Mouse (Mus musculus) embryonic facial prominence, embryonic 14.5 days (tissue): Measurements from ENCODE around the gene Fdxr. TPM values are rescaled to one million over a fixed set of nuclear protein-coding genes. Genes with fewer than 3 reads are reported as not detected.

Experiments used
- ATAC-seq: fragments of 200-750 bp; cut with Nextera tagmentation; 2 replicates; pipeline ENCODE4 v1.8.0; 2017; ENCODE audit warnings: low read depth, moderate number of reproducible peaks, moderate TSS enrichment
- DNase-seq: peaks from one replicate; pipeline ENCODE4 v3.0.0-alpha.2; 2015; ENCODE audit warnings: low spot score
- H3K27ac ChIP-seq: fragments of 300-500 bp; sonication (generic); replicated peaks from 2 replicates; pipeline ENCODE4 v1.5.1; 2014; ENCODE audit warnings: low read depth, mild to moderate bottlenecking, low read length, moderate library complexity
- H3K27me3 ChIP-seq: fragments of 300-500 bp; sonication (generic); replicated peaks from 2 replicates; pipeline ENCODE4 v1.6.1; 2014; ENCODE audit warnings: low read length; ENCODE audit not compliant: control insufficient read depth, insufficient read depth
- H3K36me3 ChIP-seq: fragments of 300-500 bp; sonication (generic); 2 replicates; pipeline ENCODE4 v1.6.1; 2014; ENCODE audit warnings: low read length, mixed read lengths; ENCODE audit not compliant: control insufficient read depth, insufficient read depth
- H3K4me1 ChIP-seq: fragments of 300-500 bp; sonication (generic); 2 replicates; pipeline ENCODE4 v1.6.1; 2014; ENCODE audit warnings: antibody characterized with exemption, low read length; ENCODE audit not compliant: control insufficient read depth, insufficient read depth
- H3K4me2 ChIP-seq: fragments of 300-500 bp; sonication (generic); 2 replicates; pipeline ENCODE4 v1.6.1; 2014; ENCODE audit warnings: low read depth, mild to moderate bottlenecking, low read length, moderate library complexity, mixed read lengths
- H3K4me3 ChIP-seq: fragments of 300-500 bp; sonication (generic); 2 replicates; pipeline ENCODE4 v1.5.1; 2014; ENCODE audit warnings: low read depth, mild to moderate bottlenecking, low read length
- H3K9ac ChIP-seq: fragments of 300-500 bp; sonication (generic); 2 replicates; pipeline ENCODE4 v1.6.1; 2014; ENCODE audit warnings: low read depth, mild to moderate bottlenecking, low read length, moderate library complexity, mixed read lengths
- H3K9me3 ChIP-seq: fragments of 300-500 bp; sonication (generic); 2 replicates; pipeline ENCODE4 v1.6.1; 2016; ENCODE audit warnings: low read length; ENCODE audit not compliant: control insufficient read depth
- WGBS: fragments of 180-500 bp; shearing (Covaris S2); extraction: QIAGEN DNeasy Blood & Tissue Kit; methylation state at CpG from one replicate; pipeline ENCODE4 v1.1.7; 2014; 5-methylcytosine and 5-hydroxymethylcytosine counted together
- polyA plus RNA-seq: library from polyadenylated mRNA; unstranded; fragments of >200 nt; fragmentation: Nextera tagmentation; extraction: Ambion mirVana; gene quantifications from 2 replicates; pipeline ENCODE4 v1.2.1, GENCODE M21; 2014

Fdxr gene
- 10.4 and 11.0 TPM in 2 replicates for polyA plus RNA-seq

GRCm38 (mm10) chr11:115276780-115277603 is at the start of gene Fdxr:
TSS of gene Fdxr (minus strand) at chr11:115277050.
- ATAC-seq (peak; percentile 97), DNase-seq (peak; percentile 100)
- Histone ChIP-seq H3K4me3 (peak within 1 kb of the TSS; percentile 60), H3K4me1 (peaks cover 15% of the 10 kb centered on the region), H3K4me2 (peak within 1 kb of the TSS; percentile 80), H3K27me3 (no peaks in the 10 kb centered on the region), H3K9ac (peak within 1 kb of the TSS; percentile 76), H3K36me3 (no peaks in the 10 kb centered on the region), H3K27ac (peak within 1 kb of the TSS; percentile 85), H3K9me3 (no peaks in the 10 kb centered on the region)
- WGBS, result under 1% methylated on average over 42 of the region's 42 CpGs

GRCm38 (mm10) chr11:115323354-115323753 is 46.5 kb upstream of the Fdxr start:
- 19% methylated on average over 28 of the region's 32 CpGs for WGBS
- no peaks in the 10 kb centered on the region for H3K9me3 ChIP-seq
- no peak overlapping the region for H3K27ac ChIP-seq
- H3K4me2 ChIP-seq, result no peak overlapping the region
- H3K36me3 ChIP-seq, result no peaks in the 10 kb centered on the region
- no peak overlapping the region for H3K4me3 ChIP-seq
- ATAC-seq, result no peak
- DNase-seq, result no peak
- H3K27me3 ChIP-seq, result peaks cover 64% of the 10 kb centered on the region
- H3K4me1 ChIP-seq, result no peaks in the 10 kb centered on the region
- no peak overlapping the region for H3K9ac ChIP-seq

- Histone ChIP-seq H3K4me2 (0 out of 2 replicates have a peak within 1 kb of the TSS, but pooled peaks have one; percentile 7), H3K9ac (peak within 1 kb of the TSS; percentile 19; the same call in 1 of the 2 replicates), H3K27me3 (peaks cover 77% of the 10 kb centered on the region), H3K27ac (no peak within 1 kb of the TSS), H3K4me1 (no peaks in the 10 kb centered on the region), H3K4me3 (peak within 1 kb of the TSS; percentile 5; the same call in 1 of the 2 replicates), H3K36me3 (no peaks in the 10 kb centered on the region), H3K9me3 (no peaks in the 10 kb centered on the region)
- ATAC-seq (peak; percentile 70), DNase-seq (peak; percentile 56)
- 4% methylated on average over 33 of the region's 35 CpGs for WGBS
These were observed 45.2 kb upstream of the Fdxr start, which contains the start of gene Ush1g for GRCm38 (mm10) chr11:115321906-115322693. TSS of gene Ush1g (minus strand) at chr11:115322041.

GRCm38 (mm10) chr11:115319704-115320383 is 43.0 kb upstream of the Fdxr start:
- Histone ChIP-seq H3K9ac (no peak overlapping the region), H3K4me3 (no peak overlapping the region), H3K27me3 (peaks cover 99% of the 10 kb centered on the region), H3K4me2 (no peak overlapping the region), H3K27ac (no peak overlapping the region), H3K36me3 (no peaks in the 10 kb centered on the region), H3K9me3 (no peaks in the 10 kb centered on the region), H3K4me1 (no peaks in the 10 kb centered on the region)
- 10% methylated on average over 17 of the region's 18 CpGs for whole genome bisulfite sequencing
- ATAC-seq (peak; percentile 19; the same call in 1 of the 2 replicates), DNase-seq (no peak)

GRCm38 (mm10) chr11:115318245-115319027 is 41.6 kb upstream of the Fdxr start:
- H3K4me3 ChIP-seq, result no peak overlapping the region

GRCm38 (mm10) chr11:115317204-115317603 is 40.4 kb upstream of the Fdxr start:
- no peaks in the 10 kb centered on the region for H3K4me1 ChIP-seq
- 60% methylated on average over 7 of the region's 7 CpGs for WGBS
- H3K27me3 ChIP-seq, result peaks cover 90% of the 10 kb centered on the region
- H3K36me3 ChIP-seq, result no peaks in the 10 kb centered on the region
- H3K9me3 ChIP-seq, result no peaks in the 10 kb centered on the region
- no peak overlapping the region for H3K4me2 ChIP-seq
- DNase-seq, result no peak
- H3K4me3 ChIP-seq, result no peak overlapping the region
- ATAC-seq, result no peak
- H3K27ac ChIP-seq, result no peak overlapping the region
- no peak overlapping the region for H3K9ac ChIP-seq

More at GRCm38 (mm10) chr11:115318245-115319027, 41.6 kb upstream of the Fdxr start:
- no peak overlapping the region for H3K4me2 ChIP-seq
- no peaks in the 10 kb centered on the region for H3K9me3 ChIP-seq
- H3K9ac ChIP-seq, result no peak overlapping the region
- WGBS, result 13% methylated on average over 46 of the region's 63 CpGs
- peaks cover 95% of the 10 kb centered on the region for H3K27me3 ChIP-seq
- H3K36me3 ChIP-seq, result no peaks in the 10 kb centered on the region
- DNase-seq (no peak), ATAC-seq (no peak)
- H3K4me1 ChIP-seq, result no peaks in the 10 kb centered on the region
- H3K27ac ChIP-seq, result no peak overlapping the region

- Histone ChIP-seq H3K4me1 (no peaks in the 10 kb centered on the region), H3K27me3 (peaks cover 63% of the 10 kb centered on the region), H3K9me3 (no peaks in the 10 kb centered on the region), H3K4me2 (no peak overlapping the region), H3K4me3 (no peak overlapping the region), H3K36me3 (no peaks in the 10 kb centered on the region), H3K9ac (no peak overlapping the region), H3K27ac (no peak overlapping the region)
- no peak for DNase-seq
- WGBS, result 30% methylated on average over 2 of the region's 2 CpGs
- no peak for ATAC-seq
These were observed 37.4 kb upstream of the Fdxr start for GRCm38 (mm10) chr11:115314249-115314648.
